Mouse (Mus musculus) induced T-regulatory cell, adult 2 months (primary cell): ENCODE results near the gene Gm43064.
A peak's percentile ranks its signal among the peaks of the same experiment; 100 is the strongest.
"Not testable (repeated sequence)": the region's sequence is repeated elsewhere in the genome, so short reads cannot be mapped to it uniquely, and the experiment has no call there.

Source experiments
- DNase-seq: peaks from one replicate; pipeline ENCODE4 v3.0.0-alpha.2; 2012; ENCODE audit warnings: low read depth

The Gm43064 gene

GRCm38 (mm10) chr3:103801631-103802531 lies 7.5 kb upstream of the Gm43064 start:
- peak; percentile 86 for DNase-seq

- peak; percentile 58 for DNase-seq
Observed at GRCm38 (mm10) chr3:103802861-103803260, 6.5 kb upstream of the Gm43064 start.

DNA sequence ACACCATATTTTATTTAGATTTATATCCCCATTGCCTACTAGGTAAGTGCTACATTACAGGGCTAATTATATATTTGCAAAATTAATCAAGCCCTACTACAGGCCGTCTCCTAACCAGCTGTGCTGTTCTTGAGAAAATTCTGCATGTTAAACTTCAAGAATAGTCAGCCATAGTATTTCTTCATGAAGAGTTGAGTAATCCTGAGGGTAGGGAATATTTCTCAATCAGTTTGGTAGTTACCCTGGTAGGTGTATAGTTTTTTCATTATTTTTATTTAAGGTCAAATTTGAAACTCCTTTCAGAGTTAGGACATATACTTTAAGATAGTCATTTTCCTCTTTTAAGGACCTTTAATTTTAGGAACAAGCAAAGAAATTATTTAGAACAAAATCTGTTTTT lies 3.7 kb upstream of the Gm43064 start:
- DNase-seq: no peak

DNA sequence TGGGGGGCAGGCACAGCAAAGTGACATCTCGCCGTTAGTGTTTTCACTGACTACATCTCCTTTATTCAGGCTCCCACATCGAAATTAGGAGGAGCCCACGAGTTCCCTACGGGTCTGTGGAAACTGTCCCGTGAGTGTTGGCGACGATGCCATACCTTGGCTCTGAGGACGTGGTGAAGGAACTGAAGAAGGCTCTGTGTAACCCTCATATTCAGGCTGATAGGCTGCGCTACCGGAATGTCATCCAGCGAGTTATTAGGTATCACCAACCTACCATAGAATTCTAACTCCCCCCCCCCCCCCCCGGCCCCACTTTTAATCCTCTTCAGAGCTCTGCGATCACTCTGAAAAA lies 402 bp downstream of the Gm43064 start:
- DNase-seq: no peak

DNA sequence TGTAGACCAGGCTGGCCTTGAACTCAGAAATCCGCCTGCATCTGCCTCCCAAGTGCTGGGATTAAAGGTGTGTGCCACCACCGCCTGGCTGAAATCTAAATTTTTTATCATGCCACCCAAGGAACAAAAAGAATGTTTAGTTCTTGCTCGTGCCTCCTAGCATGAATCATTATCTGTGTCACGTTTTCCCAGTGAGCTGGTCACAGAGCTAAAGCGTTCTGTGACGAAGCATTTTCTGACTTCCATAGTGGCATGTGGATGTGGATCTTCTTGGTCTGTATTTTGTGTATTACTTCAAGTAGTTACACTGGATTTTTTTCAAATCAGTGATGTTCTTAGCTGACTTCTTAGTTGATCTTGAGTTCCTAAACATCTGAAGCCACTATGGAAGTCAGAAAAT lies 1.6 kb downstream of the Gm43064 start:
- no peak for DNase-seq

DNA sequence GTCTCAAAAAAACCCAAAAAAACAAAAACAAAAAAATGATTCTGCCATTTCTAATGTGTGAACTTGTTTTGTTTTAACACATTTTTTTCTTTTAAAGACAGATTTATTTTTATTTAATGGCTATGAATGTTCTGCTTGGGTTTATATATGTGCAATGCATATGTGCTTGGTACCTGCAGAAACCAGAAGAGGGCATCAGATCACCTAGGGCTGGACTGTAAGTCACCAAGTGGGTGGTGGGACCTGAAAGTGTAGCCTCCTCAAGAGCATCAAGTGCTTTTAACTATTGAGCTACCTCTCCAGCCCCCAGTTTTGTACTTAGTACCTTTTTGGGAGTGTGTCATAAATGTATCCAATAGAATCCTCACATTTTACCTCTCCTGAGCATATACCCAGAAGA lies 18.2 kb downstream of the Gm43064 start:
- DNase-seq: peak; percentile 53

GRCm38 (mm10) chr3:103829036-103829435 lies 19.7 kb downstream of the Gm43064 start:
- DNase-seq: peak; percentile 52

DNA sequence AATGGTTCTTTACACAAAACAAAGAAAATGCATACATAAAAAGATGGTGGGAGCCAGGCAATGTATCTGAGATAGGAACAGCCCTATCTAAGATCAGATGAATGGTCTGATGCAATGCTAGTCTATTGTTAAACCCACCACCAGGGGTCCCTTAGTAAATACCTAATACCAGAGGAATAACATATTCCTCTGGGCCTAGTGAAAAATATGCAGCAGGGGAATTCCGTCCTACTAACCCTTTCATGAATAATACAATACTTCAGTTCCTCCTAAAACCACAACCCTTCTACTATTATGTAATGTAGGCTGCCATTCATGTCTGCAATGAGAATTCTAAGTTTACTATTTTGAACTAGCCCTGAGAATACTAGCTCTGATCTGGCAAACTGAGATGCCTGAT lies 21.3 kb downstream of the Gm43064 start:
- DNase-seq: peak; percentile 57

- DNase-seq: no peak
Observed at GRCm38 (mm10) chr3:103831146-103831545, 21.8 kb downstream of the Gm43064 start.

DNA sequence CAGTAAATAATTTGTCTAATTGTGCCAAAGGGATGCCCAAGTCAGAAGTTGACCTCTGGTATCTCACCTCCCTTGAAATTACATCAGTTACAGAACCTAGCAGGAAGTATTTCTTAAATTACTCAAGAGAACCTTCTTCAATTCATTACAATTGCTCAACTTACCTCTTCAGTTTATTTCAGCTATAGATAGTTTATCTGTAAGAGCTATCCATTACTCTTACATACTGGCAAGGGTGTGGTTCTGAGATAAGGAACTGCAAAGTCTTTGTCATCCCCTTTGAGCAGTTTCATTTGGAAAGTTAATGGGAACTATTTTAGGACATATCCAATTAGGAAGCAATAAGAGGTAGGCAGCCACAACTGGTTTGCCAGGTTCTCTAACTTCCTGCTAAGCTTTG lies 23.1 kb downstream of the Gm43064 start, which contains the start of gene Bcl2l15:
Gene Bcl2l15, plus strand, starts transcription at position 176 of the 400 bp plus-strand sequence.
- DNase-seq: no peak

- DNase-seq: no peak
Observed at GRCm38 (mm10) chr3:103834001-103834400, 24.6 kb downstream of the Gm43064 start.

DNA sequence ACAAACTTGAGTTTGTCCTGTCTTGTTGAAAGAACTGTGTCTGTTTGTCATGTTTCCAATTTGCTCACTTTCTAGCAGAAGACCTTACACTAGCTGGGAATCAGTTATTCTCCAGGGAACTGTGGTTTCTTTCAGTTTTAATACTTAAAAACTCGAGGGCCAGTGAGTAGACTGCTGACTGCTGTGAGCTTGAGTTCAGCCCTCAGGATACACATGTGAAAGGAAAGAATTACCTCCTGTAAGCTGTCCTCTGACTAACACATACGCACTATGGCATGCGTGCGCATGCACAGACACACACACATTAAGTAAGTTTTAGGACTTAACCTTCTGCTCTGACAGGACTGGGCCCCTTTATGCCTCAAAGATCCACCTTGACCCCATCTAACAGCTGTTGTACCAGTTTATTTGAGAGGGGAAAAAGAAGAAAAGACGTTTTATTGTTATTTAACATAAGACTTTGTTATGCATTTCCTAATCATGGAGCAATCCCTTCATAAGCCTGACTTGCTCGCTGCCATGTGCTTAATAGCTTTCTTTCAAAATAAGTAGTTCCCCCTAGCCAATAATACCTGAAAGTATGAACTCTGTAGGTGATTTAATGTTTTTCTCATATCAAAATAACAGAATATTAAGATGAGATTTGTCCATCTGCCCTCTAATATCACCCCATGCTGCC lies 26.0 kb downstream of the Gm43064 start:
- DNase-seq: no peak

DNA sequence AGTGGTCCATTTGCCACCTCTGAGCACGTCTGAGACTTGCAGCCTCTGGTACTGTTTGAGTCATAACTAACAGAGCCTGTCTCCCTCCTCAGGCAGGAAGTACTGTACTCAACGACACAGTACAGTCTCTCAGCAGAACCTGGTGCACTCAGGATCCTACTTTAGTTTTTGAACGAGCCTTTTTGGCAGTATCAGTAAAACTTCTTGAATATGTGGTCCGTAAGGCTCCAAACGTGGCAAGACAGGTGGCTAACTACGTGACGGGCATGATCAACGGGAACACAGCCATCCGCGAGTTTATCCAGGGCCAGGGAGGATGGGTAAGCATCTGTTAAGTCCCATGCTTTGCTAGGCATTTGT lies 26.6 kb downstream of the Gm43064 start:
- DNase-seq: peak; percentile 52

DNA sequence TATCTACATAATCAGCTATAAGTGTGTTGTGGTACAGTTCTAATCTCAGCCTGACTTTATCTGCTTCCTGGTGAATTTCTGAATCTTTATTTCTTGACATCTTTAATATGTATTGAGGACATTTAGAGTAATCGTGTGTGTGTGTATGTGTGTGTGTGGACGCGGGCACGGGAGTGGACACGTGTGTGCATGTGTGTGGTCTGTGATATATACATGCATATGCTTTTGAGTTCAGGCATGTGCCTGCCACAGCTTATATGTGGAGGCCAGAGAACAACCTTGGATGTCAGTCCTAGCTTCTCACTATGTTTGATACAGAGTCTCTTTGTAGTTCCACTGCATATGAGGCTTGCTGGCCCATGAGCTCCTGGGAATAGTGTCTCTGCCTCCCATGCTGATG lies 27.1 kb downstream of the Gm43064 start:
- DNase-seq: no peak

- DNase-seq: no peak
Observed at GRCm38 (mm10) chr3:103839711-103840110, 30.3 kb downstream of the Gm43064 start.

DNA sequence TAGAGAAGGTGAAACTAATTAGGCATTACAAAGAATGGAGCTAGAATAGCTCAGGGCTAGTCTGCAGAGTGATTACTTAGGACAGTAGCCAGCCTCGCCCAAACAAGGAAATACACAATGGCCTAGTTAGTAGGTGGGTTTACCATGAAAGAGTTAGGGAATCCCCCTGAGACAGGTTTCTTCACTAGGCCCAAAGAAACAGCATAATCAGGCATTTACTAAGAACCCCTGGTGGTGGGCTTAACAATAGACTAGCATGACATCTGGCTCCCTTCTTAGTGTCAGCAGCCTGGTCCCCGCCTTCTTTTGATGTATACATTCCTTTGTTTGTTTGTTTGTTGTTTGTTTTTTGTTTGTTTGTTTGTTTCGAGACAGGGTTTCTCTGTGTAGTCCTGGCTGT lies 30.8 kb downstream of the Gm43064 start:
- not testable (repeated sequence) for DNase-seq

DNA sequence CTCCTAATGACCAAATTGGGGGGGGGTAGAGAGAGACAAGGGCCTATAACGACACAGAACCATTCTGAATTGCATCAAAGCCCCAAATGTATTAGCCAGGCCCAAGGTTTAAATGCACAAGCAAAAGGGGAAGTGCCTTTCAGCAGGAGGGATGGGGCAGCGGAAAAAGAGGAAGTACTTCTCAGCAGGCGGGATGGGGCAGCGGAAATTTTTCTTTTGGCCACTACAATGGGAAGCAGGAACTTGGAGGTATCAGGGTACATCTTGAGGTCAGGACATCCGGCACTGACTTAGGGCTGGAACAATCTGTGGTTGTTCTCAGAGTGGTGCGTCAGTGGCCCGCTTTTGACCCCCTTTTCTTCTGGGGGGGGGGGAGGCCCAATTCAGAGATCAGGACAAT lies 31.6 kb downstream of the Gm43064 start:
- not testable (repeated sequence) for DNase-seq

DNA sequence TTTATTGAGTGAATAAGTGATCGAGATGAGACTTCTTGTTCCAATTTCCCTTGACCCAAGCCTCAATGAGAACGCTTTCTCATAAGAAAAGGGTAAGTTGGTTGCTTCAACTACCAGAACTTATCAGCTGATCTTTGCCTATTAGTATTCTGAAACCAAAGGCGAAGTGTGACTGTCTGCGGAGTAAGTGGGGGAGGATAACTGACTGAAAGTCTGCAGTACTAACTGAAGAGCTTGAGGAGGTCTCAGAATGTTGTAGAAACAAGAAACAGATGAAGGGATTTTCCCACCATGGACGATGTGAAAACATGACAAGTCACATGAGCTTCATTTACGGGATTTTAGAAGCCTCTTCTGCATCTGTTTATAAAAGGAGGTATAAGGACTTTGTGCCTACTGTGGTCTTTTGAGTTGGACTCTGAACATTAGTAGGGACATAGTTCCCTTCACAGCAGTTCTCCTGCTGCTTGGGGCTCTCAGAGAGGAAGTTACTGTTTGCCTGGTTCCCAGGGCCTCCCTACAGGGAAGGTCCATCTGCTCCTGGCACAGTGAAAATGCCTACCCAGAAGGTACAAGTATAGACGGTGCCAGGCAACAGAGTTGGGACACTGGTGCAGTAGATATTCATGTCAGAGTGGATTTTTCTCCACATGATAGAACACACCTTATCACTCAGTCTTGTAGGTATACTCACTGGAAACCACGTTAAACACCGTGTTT lies 41.4 kb downstream of the Gm43064 start:
- DNase-seq: peak; percentile 80

DNA sequence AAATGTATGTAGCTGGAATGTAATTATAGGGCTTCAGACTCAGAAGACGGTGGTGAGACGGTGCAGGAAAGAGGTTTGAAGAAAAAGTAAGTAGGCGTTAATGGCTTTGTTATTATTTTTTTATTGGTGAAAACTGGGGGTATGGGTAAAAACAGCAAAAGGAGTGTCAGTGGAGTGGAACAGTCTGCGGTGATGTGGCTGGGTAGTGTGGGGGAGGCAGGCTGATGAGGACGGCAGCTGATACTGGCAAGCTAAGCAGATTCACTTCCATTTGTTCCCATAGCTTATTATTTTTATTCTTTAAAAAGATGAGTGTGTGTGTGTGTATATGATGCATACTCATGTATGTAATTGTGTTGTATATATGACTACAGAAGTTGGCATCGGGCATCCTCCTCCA lies 42.1 kb downstream of the Gm43064 start:
- peak; percentile 65 for DNase-seq

DNA sequence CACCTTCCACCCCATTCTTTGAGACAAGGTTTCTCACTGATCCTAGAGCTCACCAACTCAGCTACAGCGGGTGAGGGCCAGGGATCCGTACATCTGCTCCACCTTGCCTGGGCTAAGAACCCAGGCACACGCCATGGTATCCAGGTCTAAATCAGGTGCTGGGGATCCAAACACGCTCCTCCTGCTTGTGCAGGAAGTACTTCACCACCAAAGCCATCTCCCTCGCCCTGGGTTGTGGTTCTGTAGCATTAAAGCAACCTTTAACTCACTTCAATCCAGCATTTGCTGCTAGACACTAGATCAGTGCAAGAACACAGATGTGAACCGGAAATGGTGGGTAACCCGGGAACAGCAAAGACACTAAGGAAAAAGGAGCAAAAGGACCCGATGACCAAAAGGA lies 42.5 kb downstream of the Gm43064 start:
- DNase-seq: peak; percentile 73

- peak; percentile 97 for DNase-seq
Observed at GRCm38 (mm10) chr3:103852565-103853299, 43.4 kb downstream of the Gm43064 start.

DNA sequence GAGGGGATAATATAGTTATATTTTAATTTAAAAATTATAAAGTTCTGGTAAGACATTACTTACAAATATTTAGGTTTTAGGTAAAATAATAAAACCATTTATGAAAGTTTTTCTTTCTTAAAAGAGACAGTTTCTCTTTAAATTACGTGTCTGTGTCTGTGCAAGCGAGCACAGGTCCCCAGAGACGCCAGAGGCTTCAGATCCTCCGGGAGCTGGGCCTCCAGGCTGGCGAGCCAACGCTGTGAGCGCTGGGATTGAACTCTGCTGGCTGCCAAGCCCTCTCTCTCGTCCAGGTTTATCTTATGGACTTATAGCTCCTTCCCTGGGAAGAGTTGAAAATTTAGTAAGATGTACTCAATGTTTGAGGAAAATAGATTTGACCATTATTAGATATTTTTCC lies 44.4 kb downstream of the Gm43064 start:
- DNase-seq: no peak
